Mouse (Mus musculus) limb, embryonic 14.5 days (tissue): ENCODE data around the gene Actr10. TPM values are rescaled to one million over a fixed set of nuclear protein-coding genes. Genes with fewer than 3 reads are reported as not detected.
A peak's percentile ranks its signal among the peaks of the same experiment; 100 is the strongest.

Source experiments
- ATAC-seq: fragments of 200-750 bp; cut with Nextera tagmentation; 2 replicates; pipeline ENCODE4 v1.8.0; 2017; ENCODE audit warnings: low read depth, moderate number of reproducible peaks, moderate TSS enrichment; ENCODE audit not compliant: low FRiP score
- DNase-seq: peaks from one replicate; pipeline ENCODE4 v3.0.0-alpha.2; 2015; ENCODE audit warnings: low spot score
- H3K27ac ChIP-seq: fragments of 300-500 bp; sonication (generic); replicated peaks from 2 replicates; pipeline ENCODE4 v1.5.1; 2014; ENCODE audit warnings: low read depth, mild to moderate bottlenecking, low read length, moderate library complexity, mixed read lengths
- H3K27me3 ChIP-seq: fragments of 300-500 bp; sonication (generic); 2 replicates; pipeline ENCODE4 v1.6.1; 2014; ENCODE audit warnings: low read length, mixed read lengths; ENCODE audit not compliant: control insufficient read depth, insufficient read depth
- H3K36me3 ChIP-seq: fragments of 300-500 bp; sonication (generic); 2 replicates; pipeline ENCODE4 v1.6.1; 2014; ENCODE audit warnings: mild to moderate bottlenecking, low read length, moderate library complexity, mixed read lengths; ENCODE audit not compliant: control insufficient read depth, insufficient read depth
- H3K4me1 ChIP-seq: fragments of 300-500 bp; sonication (generic); 2 replicates; pipeline ENCODE4 v1.6.1; 2014; ENCODE audit warnings: antibody characterized with exemption, low read length, mixed read lengths; ENCODE audit not compliant: control insufficient read depth, insufficient read depth
- H3K4me2 ChIP-seq: fragments of 300-500 bp; sonication (generic); replicated peaks from 2 replicates; pipeline ENCODE4 v1.6.1; 2014; ENCODE audit warnings: low read depth, mild to moderate bottlenecking, low read length, moderate library complexity; ENCODE audit not compliant: severe bottlenecking
- H3K4me3 ChIP-seq: fragments of 300-500 bp; sonication (generic); replicated peaks from 2 replicates; pipeline ENCODE4 v1.5.1; 2014; ENCODE audit warnings: low read length
- H3K9ac ChIP-seq: fragments of 300-500 bp; sonication (generic); 2 replicates; pipeline ENCODE4 v1.6.1; 2014; ENCODE audit warnings: mild to moderate bottlenecking, low read depth, low read length, moderate library complexity; ENCODE audit not compliant: severe bottlenecking
- H3K9me3 ChIP-seq: fragments of 300-500 bp; sonication (generic); 2 replicates; pipeline ENCODE4 v1.6.1; 2016; ENCODE audit warnings: low read length; ENCODE audit not compliant: control insufficient read depth
- POLR2A ChIP-seq: fragments of 200-500 bp; IDR thresholded peaks from 2 replicates; pipeline ENCODE4 v1.8.0; 2012; ENCODE audit warnings: inconsistent platforms, mild to moderate bottlenecking, moderate library complexity, borderline replicate concordance; ENCODE audit not compliant: insufficient read depth, insufficient read length; ENCODE audit errors: extremely low read depth
- WGBS: fragments of 180-500 bp; shearing (Covaris S2); extraction: QIAGEN DNeasy Blood & Tissue Kit; methylation state at CpG from one replicate; pipeline ENCODE4 v1.1.7; 2014; 5-methylcytosine and 5-hydroxymethylcytosine counted together
- polyA plus RNA-seq, 2 experiments: library from polyadenylated mRNA; depleted of rRNA in 1 of 2; stranded (reverse) in 1 of 2; unstranded in 1 of 2; fragments of >200 nt; fragmentation: Nextera tagmentation in 1 of 2; extraction: Ambion mirVana in 1 of 2; gene quantifications; 2 replicates each; pipeline versions ENCODE4 v1.2.1 to v1.2.3; 2012 to 2014

Gene Actr10
- polyA plus RNA-seq, 2 experiments, result 91.6 to 264 TPM

DNA sequence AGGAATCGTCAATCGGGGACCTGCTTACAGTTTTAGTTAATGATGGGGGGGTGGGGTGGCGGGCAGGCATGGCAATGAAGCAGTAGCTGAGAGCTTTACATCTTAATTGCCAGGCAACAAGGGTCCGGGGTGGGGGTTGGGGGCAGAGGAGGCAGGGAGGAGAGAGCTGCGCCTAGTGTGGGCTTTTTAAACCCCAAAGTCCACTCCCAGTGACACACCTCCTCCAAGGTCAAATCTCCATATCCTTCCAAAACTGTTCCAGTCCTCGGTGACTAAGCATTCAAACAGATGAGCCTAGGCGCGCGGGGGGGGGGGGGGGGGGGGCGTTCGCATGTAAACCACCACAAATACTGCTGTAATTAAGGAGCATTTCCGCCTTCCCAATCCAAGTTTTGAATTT is 507 bp upstream of the Actr10 start:
- no peak for TF ChIP-seq POLR2A
- peak overlapping the region; percentile 90 for H3K4me3 ChIP-seq
- no peaks in the 10 kb centered on the region for H3K4me1 ChIP-seq
- no peaks in the 10 kb centered on the region for H3K27me3 ChIP-seq
- DNase-seq (no peak), ATAC-seq (peak; percentile 19; the same call in 1 of the 2 replicates)
- peaks cover 14% of the 10 kb centered on the region for H3K36me3 ChIP-seq
- no peaks in the 10 kb centered on the region for H3K9me3 ChIP-seq
- WGBS, result 33% methylated on average over 8 of the region's 12 CpGs
- H3K4me2 ChIP-seq, result peak overlapping the region; percentile 56
- peak overlapping the region; percentile 84 for H3K27ac ChIP-seq
- peak overlapping the region; percentile 89 for H3K9ac ChIP-seq

DNA sequence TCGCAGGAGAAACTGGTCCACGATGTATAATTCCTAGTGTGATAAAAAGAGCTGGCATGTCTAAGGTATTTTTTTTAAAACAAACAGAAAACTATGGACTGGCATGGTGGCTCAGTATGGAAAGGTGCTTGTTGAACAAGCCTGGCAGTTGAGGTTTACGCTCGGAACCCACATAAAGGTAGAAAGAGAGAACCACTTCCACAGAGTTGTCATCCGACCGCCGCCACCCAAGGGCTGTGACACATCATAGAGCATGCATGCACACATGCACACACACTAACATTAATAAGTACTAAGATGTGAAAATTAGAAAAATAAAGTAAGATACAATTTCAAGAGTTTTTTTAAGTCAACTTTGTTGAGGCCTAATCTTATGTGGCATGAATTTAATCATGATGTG is 3.1 kb downstream of the Actr10 start:
- ATAC-seq, result no peak
- Histone ChIP-seq H3K4me1 (no peaks in the 10 kb centered on the region), H3K4me2 (no peak overlapping the region), H3K9ac (no peak overlapping the region), H3K27ac (no peak overlapping the region), H3K9me3 (no peaks in the 10 kb centered on the region), H3K36me3 (peaks cover 41% of the 10 kb centered on the region), H3K4me3 (no peak overlapping the region), H3K27me3 (no peaks in the 10 kb centered on the region)
- DNase-seq, result no peak
- 96% methylated on average over 7 of the region's 7 CpGs for WGBS
- TF ChIP-seq POLR2A, result no peak

DNA sequence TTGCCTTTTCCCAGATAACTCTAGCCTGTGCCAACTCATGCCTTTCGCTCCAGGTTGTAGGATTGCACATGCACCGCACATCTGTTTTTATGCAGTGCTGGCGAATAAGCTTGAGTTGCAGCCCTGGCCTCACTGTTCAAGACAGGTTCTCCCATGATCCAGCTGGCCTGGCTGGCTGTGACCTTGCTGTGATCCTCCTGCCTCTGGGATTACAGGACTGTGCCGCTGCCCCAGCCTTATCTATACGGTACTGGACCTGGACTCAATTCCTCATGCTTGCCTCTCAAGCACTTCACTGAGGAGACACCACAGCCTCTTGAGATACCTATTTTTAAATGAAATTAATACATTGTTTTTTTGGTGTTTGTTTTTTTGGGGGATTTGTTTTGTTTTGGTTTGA is 6.5 kb downstream of the Actr10 start:
- no peak overlapping the region for H3K27ac ChIP-seq
- DNase-seq (no peak), ATAC-seq (no peak)
- no peaks in the 10 kb centered on the region for H3K9me3 ChIP-seq
- 93% methylated on average over 5 of the region's 5 CpGs for WGBS
- TF ChIP-seq POLR2A, result no peak
- peaks cover 64% of the 10 kb centered on the region for H3K36me3 ChIP-seq
- H3K4me2 ChIP-seq, result no peak overlapping the region
- H3K4me3 ChIP-seq, result no peak overlapping the region
- H3K4me1 ChIP-seq, result no peaks in the 10 kb centered on the region
- no peak overlapping the region for H3K9ac ChIP-seq
- no peaks in the 10 kb centered on the region for H3K27me3 ChIP-seq

DNA sequence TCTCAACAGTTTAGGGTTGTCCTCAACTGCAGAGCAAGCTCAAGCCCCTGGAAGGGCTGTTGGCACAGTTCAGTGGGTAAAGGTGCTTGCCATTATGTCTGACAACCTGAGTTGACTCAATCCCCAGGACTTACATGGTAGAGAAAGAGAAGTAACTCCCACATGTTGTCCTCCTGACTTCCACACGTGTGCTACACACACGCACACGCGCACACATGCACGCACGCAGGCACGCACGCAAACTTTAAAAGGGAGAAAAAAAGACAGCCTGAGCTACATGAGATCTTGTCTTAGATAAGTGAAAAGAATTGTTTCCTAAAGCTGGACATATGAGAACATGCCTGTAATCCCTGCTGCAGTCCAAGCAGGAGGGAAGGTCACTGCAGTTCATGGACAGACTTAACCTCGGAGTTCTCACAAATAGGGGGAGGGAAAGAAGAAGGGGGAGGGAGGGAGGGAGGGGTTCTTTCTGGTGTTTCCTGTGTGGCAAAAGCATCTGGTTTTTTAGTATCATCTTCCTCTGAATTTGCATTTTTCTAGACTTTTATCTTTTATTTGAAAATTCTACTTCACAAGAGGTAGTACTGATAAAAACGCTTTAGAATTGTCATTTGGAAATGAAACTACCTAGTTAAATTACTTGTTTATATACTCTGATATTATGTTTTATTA is 9.1 kb downstream of the Actr10 start:
- H3K9ac ChIP-seq, result no peak overlapping the region
- TF ChIP-seq POLR2A, result no peak
- no peak for DNase-seq
- no peaks in the 10 kb centered on the region for H3K27me3 ChIP-seq
- no peak overlapping the region for H3K4me3 ChIP-seq
- no peak overlapping the region for H3K4me2 ChIP-seq
- peaks cover 72% of the 10 kb centered on the region for H3K36me3 ChIP-seq
- 92% methylated on average over 10 of the region's 10 CpGs for WGBS
- ATAC-seq, result no peak
- H3K27ac ChIP-seq, result no peak overlapping the region
- no peaks in the 10 kb centered on the region for H3K4me1 ChIP-seq
- H3K9me3 ChIP-seq, result no peaks in the 10 kb centered on the region

DNA sequence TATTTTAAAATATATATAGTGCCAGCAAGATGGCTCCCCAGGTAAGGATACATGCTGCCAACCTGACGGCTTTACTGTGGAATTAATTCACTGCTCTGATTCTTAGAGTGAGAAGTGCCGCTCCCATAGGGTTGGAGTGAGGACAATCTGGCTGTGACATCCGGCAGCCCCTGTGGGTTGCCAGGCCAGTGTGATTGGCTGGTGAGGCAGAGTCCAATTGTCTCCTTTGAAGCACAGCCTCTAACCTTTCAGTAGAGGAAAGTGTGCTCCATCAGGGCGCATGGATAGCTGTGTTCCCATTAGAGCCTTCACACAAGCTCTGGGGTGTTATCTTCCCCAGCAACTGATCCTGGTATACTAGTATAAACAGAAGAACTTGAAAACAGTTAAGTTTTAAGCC is 21.0 kb downstream of the Actr10 start:
- no peaks in the 10 kb centered on the region for H3K27me3 ChIP-seq
- WGBS, result 82% methylated on average over 4 of the region's 4 CpGs
- no peaks in the 10 kb centered on the region for H3K4me1 ChIP-seq
- no peak overlapping the region for H3K4me3 ChIP-seq
- ATAC-seq (no peak), DNase-seq (no peak)
- no peak overlapping the region for H3K27ac ChIP-seq
- H3K9ac ChIP-seq, result no peak overlapping the region
- no peak overlapping the region for H3K4me2 ChIP-seq
- H3K9me3 ChIP-seq, result no peaks in the 10 kb centered on the region
- TF ChIP-seq POLR2A, result no peak
- peaks cover 84% of the 10 kb centered on the region for H3K36me3 ChIP-seq
